12 mouse cellular contexts compared by ENCODE assay signal in the genomic region with DNA sequence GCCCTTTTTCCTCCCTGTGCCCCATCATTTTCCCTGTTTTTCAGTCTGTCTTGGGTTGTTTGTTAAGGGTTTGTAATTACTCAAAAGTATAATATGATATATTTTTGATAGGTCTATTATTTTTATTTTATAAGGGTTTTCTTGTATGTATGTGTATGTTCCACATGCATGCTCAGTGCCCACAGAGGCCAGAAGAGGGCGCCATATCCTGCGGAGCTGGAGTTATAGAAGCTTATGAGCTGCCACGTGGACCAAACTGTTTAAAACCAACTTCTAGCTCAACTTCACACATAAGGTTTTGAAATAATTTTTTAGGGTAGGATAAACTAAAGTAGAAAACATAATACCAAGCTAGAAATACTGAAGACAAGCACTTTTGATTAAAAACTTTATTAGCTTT. TPM values are rescaled to one million over a fixed set of nuclear protein-coding genes. Genes with fewer than 3 reads are reported as not detected.
DNase-seq lines count a peak whose midpoint lies in the region; ATAC-seq and TF ChIP-seq lines count a peak whose summit lies in the region.
"Had no signal": no experiment of that assay in that cellular context is flagged by ENCODE, and none has a peak within 500 bp of the region (broad histone marks: within the 10 kb centered on the region; RNA-seq: fewer than 3 reads in every experiment).

No protein-coding gene starts in this region.

- no peak overlapping the region for H3K27ac ChIP-seq in forebrain, postnatal 0 days (ENCODE audit: low read depth, low read length)
- H3K27ac ChIP-seq in forebrain, embryonic 10.5 days: no peak overlapping the region
- no peak overlapping the region for H3K27ac ChIP-seq in lung, embryonic 14.5 days (ENCODE audit: low read depth)
- H3K27ac ChIP-seq in midbrain, embryonic 11.5 days (ENCODE audit: low read depth, low read length): no peak overlapping the region
- H3K27ac ChIP-seq: liver, embryonic 13.5 days had no signal

- no peak overlapping the region for H3K4me3 ChIP-seq in forebrain, postnatal 0 days (ENCODE audit: low read depth, low read length)
- no peak overlapping the region for H3K4me3 ChIP-seq in forebrain, embryonic 10.5 days
- no peak overlapping the region for H3K4me3 ChIP-seq in lung, embryonic 14.5 days (ENCODE audit: low read depth, low read length)
- no peak overlapping the region for H3K4me3 ChIP-seq in midbrain, embryonic 11.5 days (ENCODE audit: low read depth, low read length)
- H3K4me3 ChIP-seq: liver, embryonic 13.5 days; myocyte had no signal

- H3K4me2 ChIP-seq in forebrain, postnatal 0 days (ENCODE audit: low read depth): no peak overlapping the region
- H3K4me2 ChIP-seq in lung, embryonic 14.5 days: no peak overlapping the region
- no peak overlapping the region for H3K4me2 ChIP-seq in midbrain, embryonic 11.5 days
- H3K4me2 ChIP-seq: heart, embryonic 11.5 days; liver, embryonic 13.5 days had no signal

- peak; percentile 35; the same call in 1 of the 2 replicates for TF ChIP-seq CTCF in forebrain, postnatal 0 days (IDR thresholded peaks at IDR 0.05; ENCODE audit: low read depth)
- peak; percentile 47 for TF ChIP-seq CTCF in lung, embryonic 14.5 days (IDR thresholded peaks at IDR 0.05; ENCODE audit: low read depth)

- no peak for ATAC-seq in forebrain, postnatal 0 days
- no peak for ATAC-seq in lung, embryonic 14.5 days (ENCODE audit: insufficient read depth)
- no peak for ATAC-seq in midbrain, embryonic 11.5 days (ENCODE audit: low FRiP score)
- ATAC-seq: forebrain, embryonic 14.5 days had no signal

- 47% methylated on average over 3 of the region's 3 CpGs for WGBS in forebrain, postnatal 0 days
- 55% methylated on average over 3 of the region's 3 CpGs for WGBS in forebrain, embryonic 10.5 days
- WGBS in lung, embryonic 14.5 days: 40% methylated on average over 3 of the region's 3 CpGs
- 46% methylated on average over 3 of the region's 3 CpGs for WGBS in midbrain, embryonic 11.5 days

- H3K4me1 ChIP-seq in forebrain, postnatal 0 days (ENCODE audit: insufficient read depth): no peaks in the 10 kb centered on the region
- 0 out of 2 replicates have a peak, but pooled peaks cover 5% of the 10 kb centered on the region for H3K4me1 ChIP-seq in forebrain, embryonic 10.5 days
- H3K4me1 ChIP-seq in lung, embryonic 14.5 days (ENCODE audit: insufficient read depth): no peaks in the 10 kb centered on the region
- H3K4me1 ChIP-seq in midbrain, embryonic 11.5 days (ENCODE audit: control insufficient read depth, insufficient read depth, low read length): no peaks in the 10 kb centered on the region
- H3K4me1 ChIP-seq: liver, embryonic 13.5 days had no signal

- no peak overlapping the region for H3K9ac ChIP-seq in forebrain, postnatal 0 days
- no peak overlapping the region for H3K9ac ChIP-seq in lung, embryonic 14.5 days
- no peak overlapping the region for H3K9ac ChIP-seq in midbrain, embryonic 11.5 days (ENCODE audit: low read length)
- H3K9ac ChIP-seq: liver, embryonic 13.5 days had no signal

- H3K9me3 ChIP-seq in forebrain, postnatal 0 days (ENCODE audit: low read length): no peaks in the 10 kb centered on the region
- no peaks in the 10 kb centered on the region for H3K9me3 ChIP-seq in forebrain, embryonic 10.5 days
- no peaks in the 10 kb centered on the region for H3K9me3 ChIP-seq in lung, embryonic 14.5 days (ENCODE audit: low read depth, low read length)
- H3K9me3 ChIP-seq in midbrain, embryonic 11.5 days (ENCODE audit: control insufficient read depth, low read length): no peaks in the 10 kb centered on the region
- H3K9me3 ChIP-seq: liver, embryonic 13.5 days had no signal

- peaks cover 3% of the 10 kb centered on the region; the same call in 1 of the 2 replicates for H3K36me3 ChIP-seq in forebrain, postnatal 0 days (ENCODE audit: insufficient read depth)
- H3K36me3 ChIP-seq in forebrain, embryonic 10.5 days (replicated peaks): no peaks in the 10 kb centered on the region
- no peaks in the 10 kb centered on the region for H3K36me3 ChIP-seq in lung, embryonic 14.5 days (ENCODE audit: insufficient read depth)
- H3K36me3 ChIP-seq in midbrain, embryonic 11.5 days (ENCODE audit: control insufficient read depth, insufficient read depth, low read length): no peaks in the 10 kb centered on the region
- H3K36me3 ChIP-seq: liver, embryonic 13.5 days had no signal

- DNase-seq in forebrain, postnatal 0 days: no peak
- no peak for DNase-seq in forebrain, embryonic 10.5 days (ENCODE audit: extremely low spot score, low spot score)
- peak; percentile 54 for DNase-seq in lung, embryonic 14.5 days
- DNase-seq in lung, postnatal 25 days (ENCODE audit: low spot score): no peak
- DNase-seq in ZHBTc4 (ENCODE audit: low read depth, low spot score): peak; percentile 79
- DNase-seq in naive thymus-derived CD4-positive, alpha-beta T cell, adult 2 months (ENCODE audit: low read depth): peak; percentile 26
- no peak for DNase-seq in urinary bladder, postnatal 10 days (ENCODE audit: low spot score)
- DNase-seq in midbrain, embryonic 11.5 days (ENCODE audit: low spot score, missing footprints): no peak
- DNase-seq: liver, embryonic 13.5 days had no signal

- no peaks in the 10 kb centered on the region for H3K27me3 ChIP-seq in forebrain, postnatal 0 days (ENCODE audit: insufficient read depth, low read length)
- no peaks in the 10 kb centered on the region for H3K27me3 ChIP-seq in forebrain, embryonic 10.5 days (ENCODE audit: poor library complexity, severe bottlenecking)
- H3K27me3 ChIP-seq in lung, embryonic 14.5 days (ENCODE audit: insufficient read depth, low read length): no peaks in the 10 kb centered on the region
- H3K27me3 ChIP-seq in midbrain, embryonic 11.5 days (ENCODE audit: control insufficient read depth, insufficient read depth, low read length): no peaks in the 10 kb centered on the region
- H3K27me3 ChIP-seq: liver, embryonic 13.5 days had no signal

RNA-seq across cellular contexts. Expression of a gene that starts 6.9 kb away (rescaled TPM):
- total RNA-seq in forebrain, postnatal 0 days (2014; rRNA removed): 2.1 and 3.4 TPM in 2 replicates
- 9.7 and 16.3 TPM in 2 replicates for polyA plus RNA-seq in forebrain, postnatal 0 days (2015; fragmentation: Nextera tagmentation; extraction: Ambion mirVana)
- polyA plus RNA-seq in forebrain, embryonic 10.5 days (2016; fragmentation: Nextera tagmentation; extraction: Ambion mirVana): 2.3 TPM in 2 replicates
- polyA plus RNA-seq in lung, embryonic 14.5 days (2014; fragmentation: Nextera tagmentation; extraction: Ambion mirVana): 1.3 and 2.5 TPM in 2 replicates
- polyA plus RNA-seq in midbrain, embryonic 11.5 days (2014; fragmentation: Nextera tagmentation; extraction: Ambion mirVana): 1.8 and 2.2 TPM in 2 replicates

RNA-seq across cellular contexts. Expression of a gene that starts 10.9 kb away (rescaled TPM):
- total RNA-seq in forebrain, postnatal 0 days (2014; rRNA removed): 72.1 and 74.8 TPM in 2 replicates
- polyA plus RNA-seq in forebrain, postnatal 0 days (2015; fragmentation: Nextera tagmentation; extraction: Ambion mirVana): 77.8 and 83.3 TPM in 2 replicates
- 91.6 TPM in 2 replicates for polyA plus RNA-seq in forebrain, embryonic 10.5 days (2016; fragmentation: Nextera tagmentation; extraction: Ambion mirVana)
- 52.8 and 56.8 TPM in 2 replicates for polyA plus RNA-seq in lung, embryonic 14.5 days (2014; fragmentation: Nextera tagmentation; extraction: Ambion mirVana)
- 36.4 and 45.0 TPM in 2 replicates for polyA plus RNA-seq in midbrain, embryonic 11.5 days (2014; fragmentation: Nextera tagmentation; extraction: Ambion mirVana)

RNA-seq across cellular contexts. Expression of a gene that starts 45.8 kb away (rescaled TPM):
- 6.5 and 11.6 TPM in 2 replicates for total RNA-seq in forebrain, postnatal 0 days (2014; rRNA removed)
- 2.5 and 3.0 TPM in 2 replicates for polyA plus RNA-seq in forebrain, postnatal 0 days (2015; fragmentation: Nextera tagmentation; extraction: Ambion mirVana)
- polyA plus RNA-seq in forebrain, embryonic 10.5 days (2016; fragmentation: Nextera tagmentation; extraction: Ambion mirVana): 5.9 and 6.8 TPM in 2 replicates
- 4.0 and 5.2 TPM in 2 replicates for polyA plus RNA-seq in lung, embryonic 14.5 days (2014; fragmentation: Nextera tagmentation; extraction: Ambion mirVana)
- 9.1 and 9.5 TPM in 2 replicates for polyA plus RNA-seq in midbrain, embryonic 11.5 days (2014; fragmentation: Nextera tagmentation; extraction: Ambion mirVana)

Comparison
In these comparisons a context has a peak if more than half of its experiments do, and no peak if none do; other contexts are left out.
1. DNase-seq: peak in lung, embryonic 14.5 days (single experiment), ZHBTc4 (single experiment) and naive thymus-derived CD4-positive, alpha-beta T cell, adult 2 months (single experiment); none in forebrain, postnatal 0 days (single experiment), forebrain, embryonic 10.5 days (single experiment), lung, postnatal 25 days (single experiment), urinary bladder, postnatal 10 days (single experiment) and midbrain, embryonic 11.5 days (single experiment).